8 mouse cellular contexts compared by ENCODE assay signal in genomic region chr8:71542632-71543343, GRCm38 (mm10). TPM values are rescaled to one million over a fixed set of nuclear protein-coding genes. Genes with fewer than 3 reads are reported as not detected.
DNase-seq lines count a peak whose midpoint lies in the region; ATAC-seq lines count a peak whose summit lies in the region.

Gene Mvb12a (plus strand): TSS chr8:71542922.

- H3K4me3 ChIP-seq in hindbrain, embryonic 11.5 days (ENCODE audit: low read depth, low read length): peak within 1 kb of the TSS; percentile 71

- 0 out of 2 replicates have a peak, but pooled peaks cover 6% of the 10 kb centered on the region for H3K36me3 ChIP-seq in hindbrain, embryonic 11.5 days (ENCODE audit: control insufficient read depth, insufficient read depth, low read length)

- DNase-seq in Muller cell, postnatal 12 days (ENCODE audit: inconsistent ontology term): peak; percentile 97
- DNase-seq in cerebellum, adult 9-11 months: peak; percentile 99
- DNase-seq in frontal cortex, adult 2 months (ENCODE audit: extremely low spot score in 1 of 2, low spot score in 1 of 2): peak; percentile 99
- peak; percentile 98 for DNase-seq in hindbrain, embryonic 11.5 days (ENCODE audit: low spot score)
- peak; percentile 93 to 94 for DNase-seq in layer of hippocampus, postnatal 10 days (ENCODE audit: low spot score in 2 of 2)
- DNase-seq in lung, postnatal 10 days: peak; percentile 99
- peak; percentile 93 for DNase-seq in ovary, postnatal 36 days (ENCODE audit: low spot score)
- DNase-seq in thymus, postnatal 25 days: peak; percentile 93

- peak within 1 kb of the TSS; percentile 64 for H3K9ac ChIP-seq in hindbrain, embryonic 11.5 days (ENCODE audit: low read depth, low read length)

- H3K4me2 ChIP-seq in hindbrain, embryonic 11.5 days (replicated peaks; ENCODE audit: low read depth, low read length): peak within 1 kb of the TSS; percentile 88

- H3K27me3 ChIP-seq in hindbrain, embryonic 11.5 days (ENCODE audit: control insufficient read depth, insufficient read depth, low read length): no peaks in the 10 kb centered on the region

- 0 out of 2 replicates have a peak, but pooled peaks cover 2% of the 10 kb centered on the region for H3K4me1 ChIP-seq in hindbrain, embryonic 11.5 days (replicated peaks; ENCODE audit: control insufficient read depth, insufficient read depth, low read length)

- peak; percentile 98 for ATAC-seq in hindbrain, embryonic 11.5 days (ENCODE audit: low FRiP score)

- under 1% methylated on average over 55 of the region's 55 CpGs for WGBS in hindbrain, embryonic 11.5 days

- peak within 1 kb of the TSS; percentile 48 for H3K27ac ChIP-seq in hindbrain, embryonic 11.5 days (ENCODE audit: low read depth, low read length)

- H3K9me3 ChIP-seq in hindbrain, embryonic 11.5 days (ENCODE audit: control insufficient read depth, low read length): no peaks in the 10 kb centered on the region

RNA-seq across cellular contexts. Expression of gene Mvb12a, which starts in this region (rescaled TPM):
- polyA plus RNA-seq in frontal cortex, adult 2 months (2012; rRNA removed): 81.2 and 87.6 TPM in 2 replicates
- 54.3 and 61.1 TPM in 2 replicates for polyA plus RNA-seq in hindbrain, embryonic 11.5 days (2014; fragmentation: Nextera tagmentation; extraction: Ambion mirVana)
- total RNA-seq in layer of hippocampus, postnatal 10 days (2021): 10 to 100 TPM; 36.9 to 40.7 TPM

Comparison
In these comparisons a context has a peak if more than half of its experiments do, and no peak if none do; other contexts are left out.
1. Peak in every context shown above with its lines: DNase-seq, ATAC-seq, H3K4me3 ChIP-seq and H3K27ac ChIP-seq.